Mouse (Mus musculus): ENCODE results near the gene Zfp697. TPM values are rescaled to one million over a fixed set of nuclear protein-coding genes. Genes with fewer than 3 reads are reported as not detected.

The Zfp697 gene
- polyA plus RNA-seq, 2 experiments: 1.6 to 1.7 TPM

DNA sequence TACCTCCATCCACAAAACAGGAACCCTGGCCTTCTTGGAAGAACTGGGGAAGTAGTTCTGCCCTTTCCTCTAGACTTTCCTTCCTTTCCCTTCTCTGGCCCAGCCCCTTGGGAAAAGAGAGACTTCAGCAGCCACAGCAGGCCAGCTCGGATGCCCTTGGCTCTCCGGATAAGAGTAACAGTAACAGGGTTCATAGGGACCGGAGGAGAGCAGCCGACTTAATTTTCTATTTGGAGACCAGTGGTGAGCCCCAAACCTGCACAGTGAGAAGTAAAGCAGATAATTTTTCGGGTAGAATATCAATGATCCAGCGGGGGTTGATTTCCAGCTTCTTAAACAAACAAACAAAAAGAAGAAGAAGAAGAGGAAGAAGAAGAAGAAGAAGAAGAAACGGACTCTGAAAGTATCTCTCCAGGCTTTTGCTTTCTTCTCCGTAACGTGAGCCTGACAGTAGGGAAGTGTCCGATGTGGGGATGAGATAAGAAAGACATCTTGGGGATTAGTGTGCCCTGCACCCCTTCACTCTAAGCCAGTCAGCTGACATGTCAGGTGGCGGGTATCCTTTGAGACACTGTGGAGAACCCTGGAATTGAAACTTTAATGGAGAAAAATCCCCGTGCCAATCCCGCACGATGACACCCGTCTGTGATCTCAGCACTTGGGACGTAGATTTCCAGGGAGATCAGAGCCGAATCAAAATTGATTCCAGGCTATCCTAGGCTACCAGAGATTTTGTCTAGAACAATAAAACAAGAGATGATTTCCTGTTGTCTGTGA, 41.3 kb upstream of the Zfp697 start:
- TF ChIP-seq EP300 (IDR thresholded peaks at IDR 0.05; ENCODE audit: low read depth) (no peak), CTCF (IDR thresholded peaks at IDR 0.05; ENCODE audit: low read depth) (no peak)
- 64% methylated on average over 17 of the region's 17 CpGs for WGBS (ENCODE audit: insufficient replicate concordance)
- no peak for ATAC-seq (ENCODE audit: insufficient read depth)
- Histone ChIP-seq H3K36me3 (replicated peaks; ENCODE audit: control insufficient read depth, insufficient read depth, low read depth) (no peaks in the 10 kb centered on the region), H3K4me1 (replicated peaks; ENCODE audit: control insufficient read depth in 2 of 2, insufficient read depth in 2 of 2, low read length in 1 of 2) (peaks cover 5 to 22% of the 10 kb centered on the region in 2 experiments), H3K4me3 (ENCODE audit: insufficient read depth in 1 of 2, low read depth in 2 of 2, low read length in 2 of 2) (no peak overlapping the region), H3K27ac (no peak overlapping the region), H3K9ac (replicated peaks) (no peak overlapping the region), H3K4me2 (ENCODE audit: low read depth) (no peak overlapping the region), H3K27me3 (ENCODE audit: control insufficient read depth, insufficient read depth, low read length) (no peaks in the 10 kb centered on the region), H3K9me3 (ENCODE audit: control insufficient read depth, low read length) (no peaks in the 10 kb centered on the region)
- DNase-seq (ENCODE audit: low read depth in 3 of 3, low spot score in 3 of 3): no peak

GRCm38 (mm10) chr3:98343235-98343634, 39.0 kb upstream of the Zfp697 start:
- Histone ChIP-seq H3K9ac (replicated peaks) (no peak overlapping the region), H3K27me3 (ENCODE audit: control insufficient read depth, insufficient read depth, low read length) (no peaks in the 10 kb centered on the region), H3K36me3 (replicated peaks; ENCODE audit: control insufficient read depth, insufficient read depth, low read depth) (no peaks in the 10 kb centered on the region), H3K4me2 (ENCODE audit: low read depth) (no peak overlapping the region), H3K4me1 (replicated peaks; ENCODE audit: control insufficient read depth in 2 of 2, insufficient read depth in 2 of 2, low read length in 1 of 2) (peaks cover 5 to 8% of the 10 kb centered on the region in 2 experiments; a peak in 3 of 4 replicates), H3K4me3 (ENCODE audit: insufficient read depth in 1 of 2, low read depth in 2 of 2, low read length in 2 of 2) (no peak overlapping the region), H3K27ac (no peak overlapping the region), H3K9me3 (ENCODE audit: control insufficient read depth, low read length) (no peaks in the 10 kb centered on the region)
- 66% methylated on average over 3 of the region's 3 CpGs for WGBS (ENCODE audit: insufficient replicate concordance)
- no peak for DNase-seq (ENCODE audit: low read depth in 3 of 3, low spot score in 3 of 3)
- no peak for TF ChIP-seq CTCF (IDR thresholded peaks at IDR 0.05; ENCODE audit: low read depth)
- no peak for TF ChIP-seq EP300 (IDR thresholded peaks at IDR 0.05; ENCODE audit: low read depth)
- ATAC-seq (ENCODE audit: insufficient read depth): no peak

- Histone ChIP-seq H3K9me3 (ENCODE audit: control insufficient read depth, low read length) (no peaks in the 10 kb centered on the region), H3K9ac (replicated peaks) (no peak overlapping the region), H3K27ac (no peak overlapping the region), H3K27me3 (ENCODE audit: control insufficient read depth, insufficient read depth, low read length) (no peaks in the 10 kb centered on the region), H3K4me3 (ENCODE audit: insufficient read depth in 1 of 2, low read depth in 2 of 2, low read length in 2 of 2) (no peak overlapping the region), H3K36me3 (replicated peaks; ENCODE audit: control insufficient read depth, insufficient read depth, low read depth) (no peaks in the 10 kb centered on the region), H3K4me1 (replicated peaks; ENCODE audit: control insufficient read depth in 2 of 2, insufficient read depth in 2 of 2, low read length in 1 of 2) (peaks cover 0 to 5% of the 10 kb centered on the region in 2 experiments; a peak in 2 of 4 replicates), H3K4me2 (ENCODE audit: low read depth) (no peak overlapping the region)
- WGBS (ENCODE audit: insufficient replicate concordance): 16% methylated on average over 6 of the region's 6 CpGs
- no peak for DNase-seq (ENCODE audit: low read depth in 3 of 3, low spot score in 3 of 3)
- no peak for ATAC-seq (ENCODE audit: insufficient read depth)
- TF ChIP-seq CTCF (IDR thresholded peaks at IDR 0.05; ENCODE audit: low read depth): no peak
- TF ChIP-seq EP300 (IDR thresholded peaks at IDR 0.05; ENCODE audit: low read depth): no peak
Measured at GRCm38 (mm10) chr3:98348106-98348505, 34.2 kb upstream of the Zfp697 start.

GRCm38 (mm10) chr3:98348705-98349104, 33.6 kb upstream of the Zfp697 start:
- Histone ChIP-seq H3K9me3 (ENCODE audit: control insufficient read depth, low read length) (no peaks in the 10 kb centered on the region), H3K4me1 (replicated peaks; ENCODE audit: control insufficient read depth in 2 of 2, insufficient read depth in 2 of 2, low read length in 1 of 2) (peaks cover 0 to 5% of the 10 kb centered on the region in 2 experiments; a peak in 2 of 4 replicates), H3K27me3 (ENCODE audit: control insufficient read depth, insufficient read depth, low read length) (no peaks in the 10 kb centered on the region), H3K36me3 (replicated peaks; ENCODE audit: control insufficient read depth, insufficient read depth, low read depth) (no peaks in the 10 kb centered on the region), H3K4me2 (ENCODE audit: low read depth) (no peak overlapping the region), H3K27ac (no peak overlapping the region), H3K4me3 (ENCODE audit: insufficient read depth in 1 of 2, low read depth in 2 of 2, low read length in 2 of 2) (no peak overlapping the region), H3K9ac (replicated peaks) (no peak overlapping the region)
- no peak for TF ChIP-seq EP300 (IDR thresholded peaks at IDR 0.05; ENCODE audit: low read depth)
- ATAC-seq (ENCODE audit: insufficient read depth): peak; percentile 47; the same call in 1 of the 2 replicates
- 5% methylated on average over 8 of the region's 8 CpGs for WGBS (ENCODE audit: insufficient replicate concordance)
- DNase-seq (ENCODE audit: low read depth in 3 of 3, low spot score in 3 of 3): no peak

- Histone ChIP-seq H3K27ac (no peak overlapping the region), H3K9ac (replicated peaks) (no peak overlapping the region), H3K4me3 (ENCODE audit: insufficient read depth in 1 of 2, low read depth in 2 of 2, low read length in 2 of 2) (no peak overlapping the region), H3K27me3 (ENCODE audit: control insufficient read depth, insufficient read depth, low read length) (no peaks in the 10 kb centered on the region), H3K36me3 (replicated peaks; ENCODE audit: control insufficient read depth, insufficient read depth, low read depth) (no peaks in the 10 kb centered on the region), H3K4me2 (ENCODE audit: low read depth) (no peak overlapping the region), H3K9me3 (ENCODE audit: control insufficient read depth, low read length) (no peaks in the 10 kb centered on the region), H3K4me1 (replicated peaks; ENCODE audit: control insufficient read depth in 2 of 2, insufficient read depth in 2 of 2, low read length in 1 of 2) (no peaks in the 10 kb centered on the region)
- ATAC-seq (ENCODE audit: insufficient read depth) (no peak), DNase-seq (ENCODE audit: low read depth in 3 of 3, low spot score in 3 of 3) (peak in 1 of 3 experiments; percentile 17)
- TF ChIP-seq CTCF (IDR thresholded peaks at IDR 0.05; ENCODE audit: low read depth): peak; percentile 36; the same call in 1 of the 2 replicates
- TF ChIP-seq EP300 (IDR thresholded peaks at IDR 0.05; ENCODE audit: low read depth): no peak
- 28% methylated on average over 7 of the region's 7 CpGs for WGBS (ENCODE audit: insufficient replicate concordance)
Measured at GRCm38 (mm10) chr3:98353892-98354291, 28.4 kb upstream of the Zfp697 start.

Data from liver, embryonic 14.5 days (tissue).